Mouse (Mus musculus): Measurements from ENCODE around the gene Wwp2. TPM values are rescaled to one million over a fixed set of nuclear protein-coding genes. Genes with fewer than 3 reads are reported as not detected.

Wwp2 gene
- total RNA-seq, 2 experiments from 2014 or later = 36.7 to 38.8 TPM

- DNase-seq = no peak
Measured at GRCm38 (mm10) chr8:107435421-107435961, 674 bp upstream of the Wwp2 start.

GRCm38 (mm10) chr8:107436841-107437421 is 766 bp downstream of the Wwp2 start:
- no peak for DNase-seq

- DNase-seq = no peak
Measured at GRCm38 (mm10) chr8:107437711-107438110, 1.5 kb downstream of the Wwp2 start.

DNA sequence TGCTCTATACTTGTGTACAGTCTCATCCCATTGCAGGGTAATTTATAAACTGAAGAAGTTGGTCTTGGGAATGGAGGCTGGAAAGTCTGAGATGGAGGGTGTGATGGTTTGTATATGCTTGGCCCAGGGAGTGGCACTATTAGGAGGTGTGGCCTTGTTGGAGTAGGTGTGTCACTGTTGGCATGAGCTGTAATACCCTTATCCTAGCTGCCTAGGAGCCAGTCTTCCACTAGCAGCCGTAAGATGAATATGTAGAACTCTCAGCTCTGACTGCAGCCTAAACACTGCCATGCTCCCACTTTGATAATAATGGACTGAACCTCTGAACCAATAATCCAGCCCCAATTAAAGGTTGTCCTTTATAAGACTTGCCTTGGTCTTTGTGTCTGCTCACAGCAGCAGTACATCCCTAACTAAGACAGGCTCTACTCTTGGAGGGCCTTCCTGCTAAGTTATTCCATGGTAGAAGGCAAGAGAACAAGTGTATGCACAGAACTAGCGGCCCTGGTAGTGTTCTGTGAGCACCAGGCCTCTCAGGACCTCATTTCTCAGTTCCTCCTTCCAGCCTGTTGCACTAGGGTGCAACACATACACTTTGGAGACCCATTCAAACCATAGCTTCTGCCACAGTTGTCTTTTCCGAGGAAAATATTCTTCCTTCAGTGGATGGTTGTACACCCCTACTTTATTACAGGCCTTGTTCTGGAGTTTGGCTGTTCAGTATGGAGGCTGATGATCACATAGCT is 3.9 kb downstream of the Wwp2 start:
- no peak for DNase-seq

- no peak for DNase-seq
Measured at GRCm38 (mm10) chr8:107444626-107445025, 8.5 kb downstream of the Wwp2 start.

- no peak for DNase-seq
Measured at GRCm38 (mm10) chr8:107447713-107448112, 11.5 kb downstream of the Wwp2 start.

DNA sequence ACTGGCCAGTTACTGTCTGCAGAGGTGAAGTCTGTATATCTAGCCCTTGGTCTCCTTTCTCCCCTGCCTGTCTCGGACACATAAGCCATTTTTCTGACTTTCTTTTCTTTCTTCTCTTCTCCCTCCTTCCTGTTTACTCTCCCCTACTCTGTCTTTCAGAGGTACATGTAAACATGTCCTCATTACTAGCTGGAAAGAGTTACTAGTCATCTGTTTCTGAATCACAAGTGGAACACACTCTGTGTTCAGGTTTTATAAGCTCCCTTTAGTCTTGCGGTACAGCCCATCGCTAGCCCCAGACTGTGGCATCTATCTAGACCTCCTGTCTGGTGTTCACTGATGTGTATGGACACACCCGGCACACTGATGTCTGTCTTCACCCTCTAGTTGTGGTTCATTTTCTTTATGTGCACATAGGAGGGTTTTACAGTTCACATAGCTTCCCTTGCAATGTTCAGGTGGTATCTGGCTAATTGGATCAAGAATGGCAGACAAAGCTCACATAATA is 12.3 kb downstream of the Wwp2 start:
- no peak for DNase-seq

- DNase-seq = no peak
Measured at GRCm38 (mm10) chr8:107449130-107449529, 13.0 kb downstream of the Wwp2 start.

GRCm38 (mm10) chr8:107449655-107450054 is 13.5 kb downstream of the Wwp2 start:
- DNase-seq = no peak

GRCm38 (mm10) chr8:107451414-107452066 is 15.4 kb downstream of the Wwp2 start:
- no peak for DNase-seq

DNA sequence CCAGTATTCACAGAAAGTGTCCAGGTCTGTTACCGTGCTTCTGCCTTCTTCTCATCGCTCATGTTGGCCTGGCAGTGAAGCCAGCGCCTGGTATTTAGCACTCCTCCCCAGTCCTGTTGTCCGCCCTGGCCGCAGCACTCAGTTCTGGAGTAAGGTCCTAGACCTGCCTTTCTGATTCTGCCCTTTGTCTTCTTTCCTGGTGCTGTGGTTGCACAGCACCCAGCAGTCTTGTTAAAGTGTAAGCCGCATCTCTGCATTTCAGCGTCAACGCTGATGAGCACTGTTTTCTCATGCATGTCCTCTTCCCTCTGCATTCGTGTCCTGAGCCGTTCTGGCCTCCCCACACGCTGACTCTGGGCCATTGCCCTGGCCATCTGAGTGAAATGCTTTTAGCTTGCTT is 17.2 kb downstream of the Wwp2 start:
- DNase-seq = no peak

DNA sequence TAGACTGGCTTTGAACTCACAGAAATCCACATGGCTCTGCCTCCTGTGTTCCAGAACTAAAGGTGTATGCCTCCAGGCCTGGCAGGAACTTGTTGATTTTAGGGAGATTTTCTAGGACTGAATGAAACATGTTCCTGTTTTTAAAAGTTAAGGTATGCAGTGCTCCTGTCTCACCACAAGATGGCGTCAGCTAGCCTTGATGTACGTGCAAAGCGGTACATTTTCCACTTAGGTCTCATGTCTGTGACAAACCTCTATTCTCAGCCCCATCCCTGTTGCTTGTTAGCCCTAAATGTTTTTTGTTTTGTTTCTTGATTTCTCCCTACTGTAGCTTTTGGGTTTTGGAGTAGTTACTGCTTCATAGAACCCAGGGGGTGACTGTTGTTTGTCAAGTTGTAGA is 19.1 kb downstream of the Wwp2 start:
- no peak for DNase-seq

DNA sequence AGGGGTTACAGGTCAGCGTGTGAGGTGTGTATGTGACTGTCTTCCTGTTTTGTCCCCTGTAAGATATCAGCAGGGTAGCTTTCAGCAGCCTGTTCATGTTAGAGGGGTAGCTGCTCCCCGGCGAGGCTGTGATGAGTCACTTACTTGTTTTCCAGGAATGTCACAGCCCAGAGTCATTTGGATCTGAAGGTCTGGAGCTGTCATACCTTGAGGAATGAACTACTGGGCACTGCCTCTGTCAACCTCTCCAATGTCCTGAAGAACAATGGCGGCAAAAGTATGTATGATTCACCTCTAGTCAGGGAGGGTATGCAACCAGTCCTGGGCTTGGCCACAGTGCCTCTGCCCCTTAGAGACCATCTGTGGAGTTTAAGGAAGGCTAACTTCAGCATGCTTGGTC is 21.6 kb downstream of the Wwp2 start:
- DNase-seq = no peak

GRCm38 (mm10) chr8:107458281-107458680 is 22.1 kb downstream of the Wwp2 start:
- DNase-seq = no peak

DNA sequence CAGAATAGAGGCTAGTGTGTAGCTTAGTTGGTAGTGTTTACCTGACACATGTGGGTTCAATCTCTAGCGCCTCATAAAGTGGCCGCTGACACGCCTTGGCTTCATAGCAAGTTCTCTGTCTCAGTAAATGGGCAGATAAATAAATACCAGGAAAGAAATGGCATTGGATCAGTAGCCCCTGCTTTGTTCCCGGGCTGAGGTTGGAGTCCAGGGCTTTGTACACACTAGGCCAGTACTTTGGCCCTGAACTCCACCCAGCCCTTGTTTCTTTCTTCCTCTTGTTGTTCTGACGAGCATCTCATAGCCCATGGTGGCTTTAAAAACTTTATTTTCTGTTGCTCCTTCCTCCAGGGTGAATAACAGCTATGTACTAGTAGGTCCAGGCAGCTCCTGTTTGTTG is 26.3 kb downstream of the Wwp2 start:
- DNase-seq = no peak

GRCm38 (mm10) chr8:107465332-107465990 is 29.3 kb downstream of the Wwp2 start:
- no peak for DNase-seq

- DNase-seq = no peak
Measured at GRCm38 (mm10) chr8:107466642-107467041, 30.5 kb downstream of the Wwp2 start.

- DNase-seq = no peak
Measured at GRCm38 (mm10) chr8:107468811-107469302, 32.7 kb downstream of the Wwp2 start.

DNA sequence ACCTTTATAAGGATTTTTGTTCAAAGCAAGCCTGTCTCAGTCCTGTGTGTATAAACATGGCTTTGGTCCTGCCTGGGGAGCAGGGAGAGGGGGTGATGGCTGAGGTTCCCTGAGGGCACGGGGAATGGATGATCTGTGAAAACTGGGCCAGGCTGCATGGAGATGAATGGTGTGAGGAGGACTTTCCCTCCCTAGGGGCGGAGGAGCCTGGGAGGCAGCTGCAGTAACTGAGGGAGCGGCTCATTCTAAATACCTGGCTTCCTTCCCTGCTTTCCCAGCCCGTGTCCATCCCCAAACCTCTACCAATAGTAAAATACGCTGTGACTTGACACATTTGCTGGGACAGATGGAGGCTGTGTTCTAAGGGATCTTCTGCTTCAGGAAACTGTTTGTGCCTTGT is 34.1 kb downstream of the Wwp2 start:
- DNase-seq = no peak

DNA sequence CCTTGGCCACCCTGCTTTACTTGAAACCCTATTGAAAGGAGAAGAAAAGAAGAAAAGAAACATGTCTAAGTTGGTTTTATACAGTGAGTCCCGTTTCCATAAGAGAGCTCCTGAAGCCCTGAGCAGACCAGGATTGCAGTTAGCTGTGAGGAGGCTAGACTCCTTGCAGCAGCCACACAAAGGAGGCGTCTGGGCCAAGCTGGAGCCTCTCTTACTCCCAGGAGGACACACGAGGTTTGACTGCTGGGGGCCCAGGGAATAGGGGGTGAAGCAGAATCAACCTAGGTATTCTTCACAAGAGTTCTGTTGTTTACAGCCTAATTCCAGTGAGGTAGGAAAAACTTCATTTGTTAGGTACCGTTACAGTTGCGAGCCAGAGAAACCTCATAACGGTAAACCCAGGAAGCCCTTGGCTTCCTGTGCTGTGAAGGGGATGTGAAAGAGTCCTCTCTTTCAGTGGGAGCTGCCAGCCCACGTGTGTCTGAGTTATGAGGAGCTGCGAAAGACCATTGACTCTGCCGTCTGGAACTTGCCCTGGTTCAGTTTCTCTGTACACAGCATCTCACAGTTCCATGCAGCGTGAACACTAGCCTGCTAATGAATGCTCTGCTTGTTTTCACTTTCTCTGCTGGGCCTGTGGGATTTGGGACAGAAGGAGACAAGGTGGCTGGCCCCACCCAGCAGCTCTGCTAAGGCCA is 36.4 kb downstream of the Wwp2 start:
- no peak for DNase-seq

DNA sequence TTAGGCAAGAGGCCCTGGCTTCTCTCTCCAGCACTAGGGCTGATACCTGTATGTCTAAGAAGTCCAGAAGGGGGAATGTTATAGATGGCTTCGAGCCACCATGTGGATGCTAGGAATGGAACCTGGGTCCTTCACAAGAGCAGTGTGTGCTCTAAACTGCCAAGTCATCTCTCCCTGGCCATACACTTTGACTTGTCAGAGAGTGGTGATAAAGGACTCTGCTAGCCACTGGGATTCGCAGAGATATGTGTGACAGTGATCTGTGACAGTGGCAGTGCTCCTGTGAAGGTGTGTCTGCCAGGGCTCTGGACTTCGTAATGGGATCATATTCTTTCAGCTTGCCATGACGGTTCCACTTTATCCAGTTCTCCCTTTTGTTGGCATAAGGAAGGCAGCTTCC is 37.2 kb downstream of the Wwp2 start:
- DNase-seq = no peak

DNA sequence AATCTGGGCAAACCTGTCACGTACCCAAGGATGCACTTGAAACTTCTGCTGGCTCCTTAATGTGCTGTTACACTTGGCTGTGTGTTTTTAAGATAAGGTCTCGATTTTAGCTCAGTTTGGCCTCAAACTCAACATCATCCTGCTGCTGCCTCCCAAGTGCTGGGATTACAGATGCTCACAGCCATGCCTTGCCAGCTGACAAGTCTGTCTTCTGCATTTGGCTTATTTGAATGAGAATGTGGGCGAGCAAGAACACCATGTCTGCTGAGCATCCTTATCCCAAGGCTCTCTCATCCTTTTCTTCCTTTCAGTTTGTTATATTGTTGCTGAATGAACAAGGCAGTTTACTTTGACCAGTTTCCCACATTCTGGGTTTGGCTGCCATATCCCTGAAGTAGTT is 39.4 kb downstream of the Wwp2 start:
- DNase-seq = no peak

All from layer of hippocampus, postnatal 36 days (tissue).